Mouse (Mus musculus): ENCODE measurements around the gene Olfr1441.

The Olfr1441 gene

DNA sequence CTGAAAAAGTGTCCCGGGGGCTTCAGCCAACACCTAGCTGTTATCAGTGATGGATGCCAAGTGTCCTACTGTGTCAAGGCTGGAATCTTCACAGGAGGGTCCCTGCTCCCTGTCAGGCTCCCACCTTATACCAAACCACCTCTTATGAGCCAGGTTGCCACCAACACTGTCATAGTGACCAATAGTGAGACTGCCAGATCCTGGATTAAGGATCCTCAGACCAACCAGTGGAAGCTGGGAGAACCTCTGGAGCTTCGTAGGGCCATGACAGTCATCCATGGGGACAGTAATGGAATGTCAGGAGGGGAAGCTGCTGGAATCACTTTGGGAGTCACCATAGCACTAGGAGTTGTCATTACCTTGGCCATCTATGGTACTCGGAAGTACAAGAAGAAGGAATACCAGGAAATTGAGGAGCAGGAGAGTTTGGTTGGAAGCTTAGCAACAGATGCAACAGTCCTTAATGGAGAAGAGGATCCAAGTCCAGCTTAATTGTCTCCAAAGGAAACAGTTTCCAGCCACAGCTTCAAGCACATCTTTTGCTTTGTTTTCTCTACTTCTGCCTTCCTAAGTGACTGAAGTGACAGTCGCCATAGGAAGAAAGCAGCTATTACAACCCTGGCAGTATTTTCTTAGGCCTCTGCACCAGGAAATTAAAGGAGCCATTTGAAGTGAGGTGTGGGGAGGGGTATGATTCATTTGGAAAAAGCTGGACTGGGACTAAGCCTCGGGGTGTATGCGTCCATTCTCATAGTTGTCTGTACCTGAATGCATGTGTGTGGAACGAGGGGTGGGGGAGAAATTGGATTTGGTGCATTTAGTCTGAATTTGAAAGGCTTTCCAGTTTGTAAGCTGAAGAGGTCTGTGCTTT lies 45.9 kb downstream of the Olfr1441 start:
- peak in 1 of 2 experiments; percentile 21 for DNase-seq (ENCODE audit: low spot score in 2 of 2)

- DNase-seq (ENCODE audit: low spot score in 2 of 2), result no peak
Observed at GRCm38 (mm10) chr19:12463722-12464035, 46.4 kb downstream of the Olfr1441 start.

DNA sequence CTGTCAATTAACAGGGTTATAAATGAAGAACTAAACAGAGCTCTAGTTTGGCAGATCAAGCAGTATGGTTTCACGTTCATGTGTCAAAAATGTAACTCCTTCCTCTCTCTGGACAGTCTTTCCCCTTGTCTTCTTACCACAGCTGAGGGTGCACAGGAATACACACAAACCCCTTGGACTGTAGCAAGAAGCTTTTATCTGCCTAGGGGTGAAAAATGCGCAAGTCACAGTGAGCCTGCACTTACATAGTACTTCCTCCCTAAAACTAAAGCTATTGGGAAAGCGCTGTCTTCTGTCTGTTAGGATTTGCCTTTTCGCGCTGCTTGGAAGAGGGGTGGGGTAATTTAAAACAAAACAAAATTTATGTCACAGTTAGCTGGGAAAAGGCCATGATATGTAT lies 46.9 kb downstream of the Olfr1441 start:
- no peak for DNase-seq (ENCODE audit: low spot score in 2 of 2)

DNA sequence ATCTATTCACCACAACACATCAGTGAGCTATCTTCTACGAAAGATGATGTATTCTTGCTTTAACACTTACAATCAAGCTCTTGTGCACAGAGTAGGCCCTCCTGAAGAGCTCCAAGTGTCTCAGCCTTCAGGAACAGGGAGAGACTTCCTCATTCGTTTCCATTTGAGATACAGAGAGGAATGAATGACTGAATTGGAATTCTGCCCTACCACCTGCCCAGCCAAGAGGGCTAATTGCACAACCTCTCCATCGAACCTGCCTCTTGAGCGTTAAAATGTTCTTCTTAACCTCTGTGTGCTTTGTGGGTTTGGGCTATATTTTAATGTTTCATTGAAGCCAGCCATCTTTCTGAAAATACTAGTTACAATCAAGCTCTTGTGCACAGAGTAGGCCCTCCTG lies 47.4 kb downstream of the Olfr1441 start:
- no peak for DNase-seq (ENCODE audit: low spot score in 2 of 2)

DNA sequence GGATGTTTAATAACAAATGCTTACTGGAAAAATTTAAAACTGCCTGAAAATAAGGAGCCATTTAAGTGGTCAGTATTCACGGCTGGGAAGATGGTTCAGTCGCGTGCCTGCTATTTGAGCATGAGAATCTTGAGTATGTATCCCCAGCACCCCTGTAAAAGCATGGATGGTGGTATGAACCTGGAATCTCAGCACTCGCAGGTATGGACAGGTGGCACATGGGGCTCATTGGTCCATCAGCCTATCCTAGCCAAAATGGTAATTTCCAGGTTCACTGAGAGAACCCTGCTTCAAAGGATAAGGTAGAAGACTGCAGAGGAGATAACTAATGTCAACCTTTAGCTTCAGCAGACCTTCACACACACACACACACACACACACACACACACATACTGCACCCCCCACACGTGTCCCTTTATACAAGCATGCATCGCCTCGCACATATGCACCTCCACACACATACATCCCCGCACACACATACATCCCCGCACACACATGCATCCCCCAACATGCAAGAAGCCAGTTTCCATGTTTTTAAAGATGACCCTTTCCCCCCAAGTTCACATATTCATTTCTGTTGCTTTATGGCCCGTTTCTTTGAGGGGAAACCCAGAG lies 48.4 kb downstream of the Olfr1441 start:
- DNase-seq (ENCODE audit: low spot score in 2 of 2), result peak in 1 of 2 experiments; percentile 24

GRCm38 (mm10) chr19:12466204-12466603 lies 49.0 kb downstream of the Olfr1441 start:
- DNase-seq (ENCODE audit: low spot score in 2 of 2), result peak; percentile 73 to 76

- DNase-seq (ENCODE audit: low spot score in 2 of 2), result peak; percentile 31 to 54
Observed at GRCm38 (mm10) chr19:12467436-12467835, 50.2 kb downstream of the Olfr1441 start.

DNA sequence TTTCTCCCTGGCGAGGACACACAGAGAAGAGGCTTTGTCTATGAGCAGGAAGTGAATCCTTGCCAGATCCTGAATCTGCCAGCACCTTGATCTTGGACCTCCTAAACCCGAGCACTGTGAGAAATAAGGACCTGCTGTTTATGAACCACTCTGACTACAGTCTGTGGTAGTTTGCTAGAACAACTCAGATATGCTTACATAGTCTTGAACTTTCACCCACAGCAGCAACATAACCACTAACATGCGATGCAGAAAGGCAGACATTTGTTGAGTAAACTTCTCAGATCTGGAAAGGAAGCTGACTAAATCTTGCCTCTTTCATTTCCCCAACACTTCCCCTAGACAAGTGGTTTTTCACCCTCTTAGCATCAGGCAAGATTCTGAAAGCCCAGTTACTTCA lies 54.6 kb downstream of the Olfr1441 start:
- DNase-seq (ENCODE audit: low spot score in 2 of 2), result no peak

GRCm38 (mm10) chr19:12472381-12472976 lies 55.2 kb downstream of the Olfr1441 start:
- no peak for DNase-seq (ENCODE audit: low spot score in 2 of 2)

Data from right cerebral cortex, postnatal 10 days (tissue).